Mouse (Mus musculus) limb, embryonic 10.5 days (tissue): ENCODE measurements around the gene Myo1b. TPM values are rescaled to one million over a fixed set of nuclear protein-coding genes. Genes with fewer than 3 reads are reported as not detected.

Experiments used
- DNase-seq: peaks from one replicate; pipeline ENCODE4 v3.0.0-alpha.2; 2017; ENCODE audit warnings: low spot score
- H3K27ac ChIP-seq: fragments of 300-500 bp; sonication (generic); 2 replicates; pipeline ENCODE4 v1.5.1; 2016; ENCODE audit warnings: mild to moderate bottlenecking
- H3K27me3 ChIP-seq: fragments of 300-500 bp; sonication (generic); 2 replicates; pipeline ENCODE4 v1.6.1; 2016; ENCODE audit warnings: low read depth, mild to moderate bottlenecking; ENCODE audit not compliant: poor library complexity, severe bottlenecking
- H3K36me3 ChIP-seq: fragments of 300-500 bp; sonication (generic); 2 replicates; pipeline ENCODE4 v1.6.1; 2016; ENCODE audit warnings: mild to moderate bottlenecking, moderate library complexity
- H3K4me1 ChIP-seq: fragments of 300-500 bp; sonication (generic); 2 replicates; pipeline ENCODE4 v1.6.1; 2016
- H3K4me3 ChIP-seq: fragments of 300-500 bp; sonication (generic); 2 replicates; pipeline ENCODE4 v1.5.1; 2016; ENCODE audit warnings: mild to moderate bottlenecking, moderate library complexity
- H3K9me3 ChIP-seq: fragments of 300-500 bp; sonication (generic); replicated peaks from 2 replicates; pipeline ENCODE4 v1.6.1; 2016; ENCODE audit warnings: mild to moderate bottlenecking
- WGBS: fragments of 180-500 bp; shearing (Covaris S2); methylation state at CpG from one replicate; pipeline ENCODE4 v1.1.7; 2016; 5-methylcytosine and 5-hydroxymethylcytosine counted together
- polyA plus RNA-seq: library from polyadenylated mRNA; unstranded; fragments of >200 nt; fragmentation: Nextera tagmentation; extraction: Ambion mirVana; gene quantifications from 2 replicates; pipeline ENCODE4 v1.2.1, GENCODE M21; 2016

Gene Myo1b
- polyA plus RNA-seq, 1 experiment from 2014 or later = 115 TPM

GRCm38 (mm10) chr1:51915051-51915575, 758 bp downstream of the Myo1b start:
- H3K4me3 ChIP-seq = peak overlapping the region; percentile 91
- peak overlapping the region; percentile 99 for H3K27ac ChIP-seq
- H3K9me3 ChIP-seq = no peaks in the 10 kb centered on the region
- under 1% methylated on average over 33 of the region's 33 CpGs for WGBS
- no peaks in the 10 kb centered on the region for H3K27me3 ChIP-seq
- DNase-seq = peak; percentile 96
- H3K4me1 ChIP-seq = peaks cover 35% of the 10 kb centered on the region
- H3K36me3 ChIP-seq = peaks cover 27% of the 10 kb centered on the region

- Histone ChIP-seq H3K27me3 (no peaks in the 10 kb centered on the region), H3K4me1 (peaks cover 45% of the 10 kb centered on the region), H3K27ac (peak overlapping the region; percentile 99; the same call in 1 of the 2 replicates), H3K4me3 (peak overlapping the region; percentile 91), H3K9me3 (no peaks in the 10 kb centered on the region), H3K36me3 (peaks cover 33% of the 10 kb centered on the region)
- WGBS = 87% methylated on average over 3 of the region's 3 CpGs
- no peak for DNase-seq
These were observed 1.8 kb downstream of the Myo1b start for GRCm38 (mm10) chr1:51914095-51914494.

GRCm38 (mm10) chr1:51913071-51913814, 2.6 kb downstream of the Myo1b start:
- peak overlapping the region; percentile 91 for H3K4me3 ChIP-seq
- no peaks in the 10 kb centered on the region for H3K9me3 ChIP-seq
- 82% methylated on average over 14 of the region's 14 CpGs for WGBS
- peaks cover 33% of the 10 kb centered on the region for H3K36me3 ChIP-seq
- H3K4me1 ChIP-seq = peaks cover 52% of the 10 kb centered on the region
- no peak for DNase-seq
- no peaks in the 10 kb centered on the region for H3K27me3 ChIP-seq
- H3K27ac ChIP-seq = no peak overlapping the region

GRCm38 (mm10) chr1:51911331-51911730, 4.5 kb downstream of the Myo1b start:
- peaks cover 68% of the 10 kb centered on the region for H3K4me1 ChIP-seq
- no peaks in the 10 kb centered on the region for H3K27me3 ChIP-seq
- WGBS = 82% methylated on average over 4 of the region's 4 CpGs
- H3K36me3 ChIP-seq = peaks cover 40% of the 10 kb centered on the region
- no peak overlapping the region for H3K4me3 ChIP-seq
- H3K9me3 ChIP-seq = no peaks in the 10 kb centered on the region
- DNase-seq = no peak
- H3K27ac ChIP-seq = no peak overlapping the region

GRCm38 (mm10) chr1:51909204-51909603, 6.7 kb downstream of the Myo1b start:
- Histone ChIP-seq H3K36me3 (peaks cover 57% of the 10 kb centered on the region), H3K4me1 (peaks cover 63% of the 10 kb centered on the region), H3K27ac (no peak overlapping the region), H3K4me3 (no peak overlapping the region), H3K9me3 (no peaks in the 10 kb centered on the region), H3K27me3 (no peaks in the 10 kb centered on the region)
- WGBS = 72% methylated on average over 2 of the region's 2 CpGs
- DNase-seq = no peak

- Histone ChIP-seq H3K27ac (no peak overlapping the region), H3K4me3 (no peak overlapping the region), H3K27me3 (no peaks in the 10 kb centered on the region), H3K4me1 (peaks cover 50% of the 10 kb centered on the region), H3K36me3 (peaks cover 52% of the 10 kb centered on the region), H3K9me3 (no peaks in the 10 kb centered on the region)
- DNase-seq = no peak
- WGBS = 51% methylated on average over 8 of the region's 8 CpGs
These were observed 8.1 kb downstream of the Myo1b start for GRCm38 (mm10) chr1:51907821-51908220.

- DNase-seq = no peak
- Histone ChIP-seq H3K4me3 (no peak overlapping the region), H3K27ac (no peak overlapping the region), H3K27me3 (no peaks in the 10 kb centered on the region), H3K4me1 (peaks cover 43% of the 10 kb centered on the region), H3K36me3 (peaks cover 46% of the 10 kb centered on the region), H3K9me3 (no peaks in the 10 kb centered on the region)
- 90% methylated on average over 8 of the region's 8 CpGs for WGBS
These were observed 9.5 kb downstream of the Myo1b start for GRCm38 (mm10) chr1:51906206-51906906.

- H3K36me3 ChIP-seq = peaks cover 43% of the 10 kb centered on the region
- no peak overlapping the region for H3K27ac ChIP-seq
- no peak overlapping the region for H3K4me3 ChIP-seq
- no peaks in the 10 kb centered on the region for H3K27me3 ChIP-seq
- H3K9me3 ChIP-seq = no peaks in the 10 kb centered on the region
- 90% methylated on average over 6 of the region's 6 CpGs for WGBS
- peaks cover 35% of the 10 kb centered on the region for H3K4me1 ChIP-seq
- no peak for DNase-seq
These were observed 10.8 kb downstream of the Myo1b start for GRCm38 (mm10) chr1:51905073-51905472.

- Histone ChIP-seq H3K36me3 (peaks cover 27% of the 10 kb centered on the region), H3K4me3 (no peak overlapping the region), H3K9me3 (no peaks in the 10 kb centered on the region), H3K27ac (no peak overlapping the region), H3K4me1 (peaks cover 28% of the 10 kb centered on the region), H3K27me3 (no peaks in the 10 kb centered on the region)
- no peak for DNase-seq
- WGBS = 56% methylated on average over 6 of the region's 6 CpGs
These were observed 18.7 kb downstream of the Myo1b start for GRCm38 (mm10) chr1:51897160-51897572.

GRCm38 (mm10) chr1:51895961-51896360, 19.9 kb downstream of the Myo1b start:
- Histone ChIP-seq H3K36me3 (peaks cover 34% of the 10 kb centered on the region), H3K4me3 (no peak overlapping the region), H3K27ac (no peak overlapping the region), H3K27me3 (no peaks in the 10 kb centered on the region), H3K4me1 (peaks cover 35% of the 10 kb centered on the region), H3K9me3 (no peaks in the 10 kb centered on the region)
- DNase-seq = no peak
- whole genome bisulfite sequencing = 79% methylated on average over 10 of the region's 10 CpGs

GRCm38 (mm10) chr1:51894721-51895120, 21.1 kb downstream of the Myo1b start:
- H3K36me3 ChIP-seq = peaks cover 25% of the 10 kb centered on the region
- peaks cover 46% of the 10 kb centered on the region for H3K4me1 ChIP-seq
- no peak overlapping the region for H3K27ac ChIP-seq
- 93% methylated on average over 3 of the region's 3 CpGs for WGBS
- H3K4me3 ChIP-seq = no peak overlapping the region
- DNase-seq = no peak
- H3K9me3 ChIP-seq = no peaks in the 10 kb centered on the region
- H3K27me3 ChIP-seq = no peaks in the 10 kb centered on the region

GRCm38 (mm10) chr1:51893521-51894355, 22.1 kb downstream of the Myo1b start:
- Histone ChIP-seq H3K27ac (no peak overlapping the region), H3K27me3 (no peaks in the 10 kb centered on the region)
- WGBS = 87% methylated on average over 16 of the region's 16 CpGs

More at GRCm38 (mm10) chr1:51893521-51894355, 22.1 kb downstream of the Myo1b start:
- Histone ChIP-seq H3K4me3 (no peak overlapping the region), H3K9me3 (no peaks in the 10 kb centered on the region), H3K36me3 (peaks cover 25% of the 10 kb centered on the region), H3K4me1 (peaks cover 53% of the 10 kb centered on the region)
- no peak for DNase-seq
